Mouse (Mus musculus): ENCODE data around the gene Fads3. TPM values are rescaled to one million over a fixed set of nuclear protein-coding genes. Genes with fewer than 3 reads are reported as not detected.
A peak's percentile ranks its signal among the peaks of the same experiment; 100 is the strongest.

Fads3 gene
- polyA plus RNA-seq, 1 experiment from 2014 or later, result 72.0 TPM

GRCm38 (mm10) chr19:10017637-10018526 lies 23.5 kb upstream of the Fads3 start:
- H3K9ac ChIP-seq (ENCODE audit: low read length), result peak overlapping the region; percentile 85
- H3K36me3 ChIP-seq (ENCODE audit: control insufficient read depth, insufficient read depth, low read length), result no peaks in the 10 kb centered on the region
- H3K4me2 ChIP-seq (ENCODE audit: low read depth, low read length), result peak overlapping the region; percentile 89
- peaks cover 42% of the 10 kb centered on the region for H3K4me1 ChIP-seq (replicated peaks; ENCODE audit: control insufficient read depth, insufficient read depth, low read length)
- no peaks in the 10 kb centered on the region for H3K9me3 ChIP-seq (ENCODE audit: control insufficient read depth, low read length)
- no peaks in the 10 kb centered on the region for H3K27me3 ChIP-seq (ENCODE audit: control insufficient read depth, insufficient read depth, low read depth, low read length)
- ATAC-seq (ENCODE audit: low read depth), result peak; percentile 97
- H3K4me3 ChIP-seq (ENCODE audit: low read length), result peak overlapping the region; percentile 57
- 7% methylated on average over 43 of the region's 44 CpGs for WGBS
- H3K27ac ChIP-seq (ENCODE audit: low read length), result peak overlapping the region; percentile 74

GRCm38 (mm10) chr19:10018527-10018818 lies 22.9 kb upstream of the Fads3 start:
- H3K36me3 ChIP-seq (ENCODE audit: control insufficient read depth, insufficient read depth, low read length), result no peaks in the 10 kb centered on the region
- H3K4me2 ChIP-seq (ENCODE audit: low read depth, low read length), result peak overlapping the region; percentile 89
- peak overlapping the region; percentile 41 for H3K27ac ChIP-seq (ENCODE audit: low read length)
- no peaks in the 10 kb centered on the region for H3K27me3 ChIP-seq (ENCODE audit: control insufficient read depth, insufficient read depth, low read depth, low read length)
- peak overlapping the region; percentile 85 for H3K9ac ChIP-seq (ENCODE audit: low read length)
- peaks cover 42% of the 10 kb centered on the region for H3K4me1 ChIP-seq (replicated peaks; ENCODE audit: control insufficient read depth, insufficient read depth, low read length)
- no peaks in the 10 kb centered on the region for H3K9me3 ChIP-seq (ENCODE audit: control insufficient read depth, low read length)
- H3K4me3 ChIP-seq (ENCODE audit: low read length), result peak overlapping the region; percentile 57
- WGBS, result 1% methylated on average over 3 of the region's 3 CpGs
- peak; percentile 62 for ATAC-seq (ENCODE audit: low read depth)

- no peak for ATAC-seq (ENCODE audit: low read depth)
- Histone ChIP-seq H3K4me1 (replicated peaks; ENCODE audit: control insufficient read depth, insufficient read depth, low read length) (peaks cover 47% of the 10 kb centered on the region), H3K27ac (ENCODE audit: low read length) (no peak overlapping the region), H3K27me3 (ENCODE audit: control insufficient read depth, insufficient read depth, low read depth, low read length) (no peaks in the 10 kb centered on the region), H3K4me2 (ENCODE audit: low read depth, low read length) (peak overlapping the region; percentile 89), H3K36me3 (ENCODE audit: control insufficient read depth, insufficient read depth, low read length) (no peaks in the 10 kb centered on the region), H3K9ac (ENCODE audit: low read length) (peak overlapping the region; percentile 85), H3K9me3 (ENCODE audit: control insufficient read depth, low read length) (no peaks in the 10 kb centered on the region), H3K4me3 (ENCODE audit: low read length) (peak overlapping the region; percentile 57)
- WGBS, result 67% methylated on average over 4 of the region's 4 CpGs
These were observed 22.1 kb upstream of the Fads3 start for GRCm38 (mm10) chr19:10019214-10019760.

DNA sequence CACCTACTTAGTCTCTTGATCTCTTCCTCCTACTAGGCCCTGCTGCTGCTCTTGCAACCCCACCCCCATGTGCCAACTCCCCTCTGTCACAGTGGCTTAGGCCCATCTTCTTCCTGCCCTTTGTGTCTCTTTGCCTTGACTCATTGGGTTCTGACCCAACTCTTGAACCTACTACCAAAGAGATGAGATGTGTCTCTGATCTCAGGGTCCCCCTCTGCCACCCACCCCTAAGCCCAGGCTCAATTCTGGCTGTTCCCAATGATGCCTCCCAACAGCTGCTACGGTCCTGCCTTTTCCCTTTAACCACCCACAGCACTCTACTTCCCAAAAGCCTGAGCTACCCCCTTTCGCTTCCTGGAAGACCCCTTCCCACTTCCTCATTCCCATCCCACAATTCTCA lies 19.4 kb upstream of the Fads3 start:
- Histone ChIP-seq H3K36me3 (ENCODE audit: control insufficient read depth, insufficient read depth, low read length) (no peaks in the 10 kb centered on the region), H3K27me3 (ENCODE audit: control insufficient read depth, insufficient read depth, low read depth, low read length) (no peaks in the 10 kb centered on the region), H3K4me2 (ENCODE audit: low read depth, low read length) (no peak overlapping the region), H3K27ac (ENCODE audit: low read length) (peak overlapping the region; percentile 3; the same call in 1 of the 2 replicates), H3K4me3 (ENCODE audit: low read length) (no peak overlapping the region), H3K9me3 (ENCODE audit: control insufficient read depth, low read length) (no peaks in the 10 kb centered on the region), H3K9ac (ENCODE audit: low read length) (no peak overlapping the region), H3K4me1 (replicated peaks; ENCODE audit: control insufficient read depth, insufficient read depth, low read length) (peaks cover 68% of the 10 kb centered on the region)
- WGBS, result 85% methylated on average over 2 of the region's 2 CpGs
- ATAC-seq (ENCODE audit: low read depth), result no peak

- peak overlapping the region; percentile 34; the same call in 1 of the 2 replicates for H3K9ac ChIP-seq (ENCODE audit: low read length)
- no peaks in the 10 kb centered on the region for H3K27me3 ChIP-seq (ENCODE audit: control insufficient read depth, insufficient read depth, low read depth, low read length)
- H3K9me3 ChIP-seq (ENCODE audit: control insufficient read depth, low read length), result no peaks in the 10 kb centered on the region
- 54% methylated on average over 5 of the region's 5 CpGs for WGBS
- H3K4me3 ChIP-seq (ENCODE audit: low read length), result no peak overlapping the region
- peaks cover 65% of the 10 kb centered on the region for H3K4me1 ChIP-seq (replicated peaks; ENCODE audit: control insufficient read depth, insufficient read depth, low read length)
- H3K27ac ChIP-seq (ENCODE audit: low read length), result peak overlapping the region; percentile 75
- H3K4me2 ChIP-seq (ENCODE audit: low read depth, low read length), result no peak overlapping the region
- peak; percentile 11 for ATAC-seq (ENCODE audit: low read depth)
- H3K36me3 ChIP-seq (ENCODE audit: control insufficient read depth, insufficient read depth, low read length), result 0 out of 2 replicates have a peak, but pooled peaks cover 1% of the 10 kb centered on the region
These were observed 18.7 kb upstream of the Fads3 start for GRCm38 (mm10) chr19:10022414-10023303.

- Histone ChIP-seq H3K27me3 (ENCODE audit: control insufficient read depth, insufficient read depth, low read depth, low read length) (no peaks in the 10 kb centered on the region), H3K4me3 (ENCODE audit: low read length) (no peak overlapping the region), H3K9me3 (ENCODE audit: control insufficient read depth, low read length) (no peaks in the 10 kb centered on the region), H3K27ac (ENCODE audit: low read length) (peak overlapping the region; percentile 75), H3K36me3 (ENCODE audit: control insufficient read depth, insufficient read depth, low read length) (0 out of 2 replicates have a peak, but pooled peaks cover 4% of the 10 kb centered on the region), H3K4me2 (ENCODE audit: low read depth, low read length) (no peak overlapping the region), H3K9ac (ENCODE audit: low read length) (peak overlapping the region; percentile 34; the same call in 1 of the 2 replicates), H3K4me1 (replicated peaks; ENCODE audit: control insufficient read depth, insufficient read depth, low read length) (peaks cover 63% of the 10 kb centered on the region)
- peak; percentile 12; the same call in 1 of the 2 replicates for ATAC-seq (ENCODE audit: low read depth)
- WGBS, result 41% methylated on average over 9 of the region's 9 CpGs
These were observed 18.0 kb upstream of the Fads3 start for GRCm38 (mm10) chr19:10023304-10023758.

- Histone ChIP-seq H3K4me1 (replicated peaks; ENCODE audit: control insufficient read depth, insufficient read depth, low read length) (peaks cover 49% of the 10 kb centered on the region), H3K36me3 (ENCODE audit: control insufficient read depth, insufficient read depth, low read length) (peaks cover 8% of the 10 kb centered on the region), H3K9ac (ENCODE audit: low read length) (peak overlapping the region; percentile 51), H3K27me3 (ENCODE audit: control insufficient read depth, insufficient read depth, low read depth, low read length) (no peaks in the 10 kb centered on the region), H3K4me3 (ENCODE audit: low read length) (no peak overlapping the region), H3K9me3 (ENCODE audit: control insufficient read depth, low read length) (no peaks in the 10 kb centered on the region), H3K27ac (ENCODE audit: low read length) (peak overlapping the region; percentile 95), H3K4me2 (ENCODE audit: low read depth, low read length) (peak overlapping the region; percentile 29)
- ATAC-seq (ENCODE audit: low read depth), result peak; percentile 89
- 11% methylated on average over 8 of the region's 8 CpGs for WGBS
These were observed 16.0 kb upstream of the Fads3 start for GRCm38 (mm10) chr19:10025169-10025875.

DNA sequence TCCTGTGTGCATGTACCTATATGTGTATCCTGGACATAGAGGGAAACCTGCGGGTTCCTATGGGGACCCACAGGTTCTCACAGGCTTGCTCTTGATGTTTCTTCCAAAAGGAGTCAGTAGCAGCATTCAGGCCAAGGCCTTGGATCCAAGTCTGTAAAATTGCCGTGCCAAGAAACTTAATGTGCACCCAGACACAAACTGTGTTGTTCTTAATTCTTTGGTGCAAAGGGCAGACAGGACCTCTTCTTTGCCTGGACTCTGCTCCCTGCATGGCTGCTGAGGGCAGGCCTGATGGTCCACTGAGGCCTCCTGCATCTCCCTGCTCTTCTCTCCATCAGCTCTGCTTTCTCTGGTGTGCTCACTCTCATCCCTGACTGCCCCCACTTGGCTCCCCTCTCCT lies 11.6 kb upstream of the Fads3 start:
- Histone ChIP-seq H3K4me2 (ENCODE audit: low read depth, low read length) (no peak overlapping the region), H3K9me3 (ENCODE audit: control insufficient read depth, low read length) (no peaks in the 10 kb centered on the region), H3K27ac (ENCODE audit: low read length) (no peak overlapping the region), H3K9ac (ENCODE audit: low read length) (no peak overlapping the region), H3K36me3 (ENCODE audit: control insufficient read depth, insufficient read depth, low read length) (peaks cover 8% of the 10 kb centered on the region), H3K4me1 (replicated peaks; ENCODE audit: control insufficient read depth, insufficient read depth, low read length) (peaks cover 25% of the 10 kb centered on the region), H3K27me3 (ENCODE audit: control insufficient read depth, insufficient read depth, low read depth, low read length) (no peaks in the 10 kb centered on the region), H3K4me3 (ENCODE audit: low read length) (no peak overlapping the region)
- 88% methylated on average over 2 of the region's 2 CpGs for WGBS
- ATAC-seq (ENCODE audit: low read depth), result no peak

All from lung, embryonic 16.5 days (tissue).